Mouse (Mus musculus) kidney, embryonic 15.5 days (tissue): ENCODE data around the gene Map4k5. TPM values are rescaled to one million over a fixed set of nuclear protein-coding genes. Genes with fewer than 3 reads are reported as not detected.

Source experiments
- ATAC-seq: fragments of 200-750 bp; cut with Nextera tagmentation; replicated peaks from 2 replicates; pipeline ENCODE4 v1.8.0; 2017; ENCODE audit warnings: moderate TSS enrichment; ENCODE audit not compliant: low FRiP score
- H3K27ac ChIP-seq: fragments of 300-500 bp; sonication (generic); 2 replicates; pipeline ENCODE4 v1.5.1; 2015; ENCODE audit warnings: mild to moderate bottlenecking, inconsistent platforms
- H3K27me3 ChIP-seq: fragments of 300-500 bp; sonication (generic); 2 replicates; pipeline ENCODE4 v1.6.1; 2015; ENCODE audit warnings: inconsistent platforms
- H3K36me3 ChIP-seq: fragments of 300-500 bp; sonication (generic); 2 replicates; pipeline ENCODE4 v1.6.1; 2015; ENCODE audit warnings: inconsistent platforms
- H3K4me1 ChIP-seq: fragments of 300-500 bp; sonication (generic); 2 replicates; pipeline ENCODE4 v1.6.1; 2015; ENCODE audit warnings: inconsistent platforms
- H3K4me2 ChIP-seq: fragments of 300-500 bp; sonication (generic); 2 replicates; pipeline ENCODE4 v1.6.1; 2015; ENCODE audit warnings: moderate library complexity, mild to moderate bottlenecking, inconsistent platforms
- H3K4me3 ChIP-seq: fragments of 300-500 bp; sonication (generic); replicated peaks from 2 replicates; pipeline ENCODE4 v1.5.1; 2015; ENCODE audit warnings: mild to moderate bottlenecking, inconsistent platforms
- H3K9ac ChIP-seq: fragments of 300-500 bp; sonication (generic); 2 replicates; pipeline ENCODE4 v1.6.1; 2015; ENCODE audit warnings: mild to moderate bottlenecking, inconsistent platforms
- H3K9me3 ChIP-seq: fragments of 300-500 bp; sonication (generic); replicated peaks from 2 replicates; pipeline ENCODE4 v1.6.1; 2016; ENCODE audit warnings: inconsistent platforms
- WGBS: fragments of 180-500 bp; shearing (Covaris S2); methylation state at CpG from one replicate; pipeline ENCODE4 v1.1.7; 2015; ENCODE audit warnings: mixed read lengths; 5-methylcytosine and 5-hydroxymethylcytosine counted together
- polyA plus RNA-seq: library from polyadenylated mRNA; unstranded; fragments of >200 nt; fragmentation: Nextera tagmentation; extraction: Ambion mirVana; gene quantifications from 2 replicates; pipeline ENCODE4 v1.2.1, GENCODE M21; 2015

Map4k5 gene
- polyA plus RNA-seq, result 34.3 and 36.9 TPM in 2 replicates

- Histone ChIP-seq H3K9me3 (no peaks in the 10 kb centered on the region), H3K9ac (peak within 1 kb of the TSS; percentile 93), H3K27ac (peak within 1 kb of the TSS; percentile 93), H3K27me3 (no peaks in the 10 kb centered on the region), H3K4me2 (peak within 1 kb of the TSS; percentile 76), H3K4me3 (peak within 1 kb of the TSS; percentile 96), H3K4me1 (peaks cover 46% of the 10 kb centered on the region), H3K36me3 (no peaks in the 10 kb centered on the region)
- peak; percentile 97 for ATAC-seq
- under 1% methylated on average over 107 of the region's 118 CpGs for WGBS
Observed at GRCm38 (mm10) chr12:69892371-69893251, at the start of gene Map4k5, which contains the start of gene Atl1. Map4k5 (minus strand) TSS chr12:69893200. Atl1 (plus strand) TSS chr12:69892614.

DNA sequence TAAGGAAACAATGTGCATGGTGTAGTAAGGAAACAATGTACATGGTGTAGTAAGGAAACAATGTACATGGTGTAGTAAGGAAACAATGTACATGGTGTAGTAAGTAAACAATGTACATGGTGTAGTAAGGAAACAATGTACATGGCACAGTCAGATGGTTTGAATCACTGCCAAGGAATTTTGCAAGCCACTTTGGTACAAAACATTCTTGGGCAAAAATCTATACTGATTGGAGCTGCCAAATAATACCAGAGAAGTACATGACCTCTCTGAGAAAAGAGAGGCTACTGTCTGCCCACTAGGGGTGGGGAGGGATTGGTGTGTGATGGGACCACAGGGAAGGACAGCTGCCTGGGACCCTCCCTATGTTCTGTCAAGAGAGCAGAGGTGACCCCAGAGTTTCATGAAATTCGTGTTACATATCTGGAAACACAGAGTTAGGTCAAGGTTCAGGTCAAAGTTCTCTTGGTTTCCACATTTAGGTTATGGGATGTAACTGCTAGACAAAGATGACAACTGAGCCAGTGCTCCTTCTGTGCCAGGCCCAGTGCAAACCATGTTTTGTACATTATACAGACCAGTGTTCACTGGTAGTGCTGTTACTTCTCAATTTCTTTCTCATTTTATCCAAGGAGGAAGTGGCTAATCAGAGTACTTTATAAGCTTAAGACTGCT lies 48.8 kb upstream of the Map4k5 start:
- H3K27me3 ChIP-seq, result no peaks in the 10 kb centered on the region
- 48% methylated on average over 1 of the region's 1 CpGs for WGBS
- no peak for ATAC-seq

DNA sequence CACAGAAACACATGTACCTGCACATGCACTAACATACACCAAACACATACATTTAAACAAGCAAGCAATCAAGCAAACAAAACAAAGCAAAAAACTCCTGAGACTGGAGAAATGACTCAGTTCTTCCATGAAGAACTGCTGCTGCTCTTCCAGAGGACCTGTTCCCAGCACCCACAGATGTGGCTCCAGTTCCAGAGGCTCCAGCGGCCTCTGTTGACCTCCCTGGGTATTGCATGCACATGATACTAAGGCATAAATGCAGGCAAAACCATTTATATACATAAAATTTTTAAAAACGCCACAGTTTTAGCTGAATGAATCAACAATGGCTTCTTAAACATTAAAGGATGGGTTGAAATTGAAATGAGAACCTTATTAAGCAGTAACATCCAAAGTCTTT lies 46.3 kb upstream of the Map4k5 start:
- no peak overlapping the region for H3K4me3 ChIP-seq
- no peak overlapping the region for H3K9ac ChIP-seq
- H3K27me3 ChIP-seq, result no peaks in the 10 kb centered on the region
- no peaks in the 10 kb centered on the region for H3K9me3 ChIP-seq
- WGBS, result 52% methylated on average over 2 of the region's 2 CpGs
- H3K4me2 ChIP-seq, result no peak overlapping the region
- no peak for ATAC-seq
- H3K36me3 ChIP-seq, result no peaks in the 10 kb centered on the region
- H3K4me1 ChIP-seq, result no peaks in the 10 kb centered on the region
- no peak overlapping the region for H3K27ac ChIP-seq

More for the DNA sequence above, 48.8 kb upstream of the Map4k5 start:
- no peak overlapping the region for H3K27ac ChIP-seq
- no peaks in the 10 kb centered on the region for H3K9me3 ChIP-seq
- H3K9ac ChIP-seq, result no peak overlapping the region
- no peak overlapping the region for H3K4me3 ChIP-seq
- no peaks in the 10 kb centered on the region for H3K4me1 ChIP-seq
- no peaks in the 10 kb centered on the region for H3K36me3 ChIP-seq
- no peak overlapping the region for H3K4me2 ChIP-seq

GRCm38 (mm10) chr12:69937731-69938130 lies 44.7 kb upstream of the Map4k5 start:
- H3K9me3 ChIP-seq, result no peaks in the 10 kb centered on the region
- 90% methylated on average over 5 of the region's 5 CpGs for WGBS
- H3K27ac ChIP-seq, result no peak overlapping the region
- no peak overlapping the region for H3K4me3 ChIP-seq
- H3K4me2 ChIP-seq, result no peak overlapping the region
- H3K27me3 ChIP-seq, result no peaks in the 10 kb centered on the region
- H3K36me3 ChIP-seq, result no peaks in the 10 kb centered on the region
- H3K9ac ChIP-seq, result no peak overlapping the region
- no peak for ATAC-seq
- H3K4me1 ChIP-seq, result no peaks in the 10 kb centered on the region

- 61% methylated on average over 7 of the region's 7 CpGs for WGBS
- Histone ChIP-seq H3K9ac (no peak overlapping the region), H3K4me3 (no peak overlapping the region), H3K9me3 (no peaks in the 10 kb centered on the region), H3K36me3 (no peaks in the 10 kb centered on the region), H3K27me3 (no peaks in the 10 kb centered on the region), H3K4me2 (no peak overlapping the region), H3K4me1 (no peaks in the 10 kb centered on the region), H3K27ac (no peak overlapping the region)
- ATAC-seq, result no peak
Observed at GRCm38 (mm10) chr12:69926716-69927115, 33.7 kb upstream of the Map4k5 start.

- Histone ChIP-seq H3K4me1 (no peaks in the 10 kb centered on the region), H3K4me2 (no peak overlapping the region), H3K36me3 (no peaks in the 10 kb centered on the region), H3K4me3 (no peak overlapping the region), H3K9ac (no peak overlapping the region), H3K27me3 (no peaks in the 10 kb centered on the region), H3K9me3 (no peaks in the 10 kb centered on the region), H3K27ac (no peak overlapping the region)
- WGBS, result 16% methylated on average over 5 of the region's 5 CpGs
- ATAC-seq, result no peak
Observed at GRCm38 (mm10) chr12:69924012-69924411, 31.0 kb upstream of the Map4k5 start.

GRCm38 (mm10) chr12:69923603-69924002 lies 30.6 kb upstream of the Map4k5 start:
- H3K27ac ChIP-seq, result no peak overlapping the region
- ATAC-seq, result no peak
- H3K4me2 ChIP-seq, result no peak overlapping the region
- H3K4me1 ChIP-seq, result no peaks in the 10 kb centered on the region
- H3K4me3 ChIP-seq, result no peak overlapping the region
- no peaks in the 10 kb centered on the region for H3K9me3 ChIP-seq
- H3K27me3 ChIP-seq, result no peaks in the 10 kb centered on the region
- H3K36me3 ChIP-seq, result no peaks in the 10 kb centered on the region
- WGBS, result 61% methylated on average over 3 of the region's 3 CpGs
- no peak overlapping the region for H3K9ac ChIP-seq

DNA sequence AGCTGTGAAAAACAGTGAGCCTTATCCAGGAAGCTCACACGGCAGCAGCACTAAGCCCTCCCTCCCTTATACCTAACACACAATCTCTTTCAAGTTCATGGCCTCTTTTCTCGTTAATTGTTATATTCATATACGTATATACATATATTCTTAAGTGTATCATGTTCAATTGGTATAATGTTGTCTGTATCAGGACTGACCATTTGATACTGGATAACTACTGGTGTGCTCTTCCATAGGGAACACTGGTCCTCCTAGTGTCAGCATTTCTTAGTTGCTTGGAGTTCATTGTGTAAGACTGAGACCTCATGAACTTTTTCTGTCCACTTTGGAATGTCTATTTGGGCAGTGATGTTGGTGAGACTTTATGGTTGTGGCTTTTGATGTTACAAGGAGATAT lies 30.1 kb upstream of the Map4k5 start:
- WGBS, result 85% methylated on average over 3 of the region's 3 CpGs
- no peaks in the 10 kb centered on the region for H3K27me3 ChIP-seq

DNA sequence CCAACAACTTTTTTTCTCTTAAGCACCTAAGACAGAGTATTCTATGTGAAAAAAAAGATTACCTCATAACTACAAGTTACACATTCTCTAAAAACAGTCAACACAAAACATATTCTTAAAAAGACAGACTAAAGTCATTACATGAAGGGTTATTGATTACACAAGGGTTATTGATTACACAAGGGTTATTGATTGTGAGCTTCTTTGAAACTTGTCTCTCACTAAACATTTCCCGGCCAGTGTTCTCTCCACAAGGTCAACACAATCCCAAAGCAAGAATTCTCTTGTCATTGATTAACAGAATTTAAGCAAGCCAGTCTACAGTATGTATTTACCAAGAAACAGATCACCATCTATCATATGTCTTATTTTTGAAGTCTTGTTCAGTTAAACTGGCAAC lies 29.1 kb upstream of the Map4k5 start:
- WGBS, result 76% methylated on average over 1 of the region's 1 CpGs
- H3K27ac ChIP-seq, result no peak overlapping the region
- H3K4me1 ChIP-seq, result no peaks in the 10 kb centered on the region
- ATAC-seq, result no peak
- no peaks in the 10 kb centered on the region for H3K9me3 ChIP-seq
- H3K9ac ChIP-seq, result no peak overlapping the region
- H3K4me2 ChIP-seq, result no peak overlapping the region
- no peaks in the 10 kb centered on the region for H3K27me3 ChIP-seq
- H3K4me3 ChIP-seq, result no peak overlapping the region
- no peaks in the 10 kb centered on the region for H3K36me3 ChIP-seq

More for the DNA sequence above, 30.1 kb upstream of the Map4k5 start:
- Histone ChIP-seq H3K4me2 (no peak overlapping the region), H3K4me3 (no peak overlapping the region), H3K4me1 (no peaks in the 10 kb centered on the region), H3K36me3 (no peaks in the 10 kb centered on the region), H3K9ac (no peak overlapping the region), H3K9me3 (no peaks in the 10 kb centered on the region), H3K27ac (no peak overlapping the region)
- ATAC-seq, result no peak

- WGBS, result 83% methylated on average over 2 of the region's 2 CpGs
- Histone ChIP-seq H3K4me3 (no peak overlapping the region), H3K27me3 (no peaks in the 10 kb centered on the region), H3K4me1 (no peaks in the 10 kb centered on the region), H3K9me3 (no peaks in the 10 kb centered on the region), H3K4me2 (no peak overlapping the region), H3K27ac (no peak overlapping the region), H3K9ac (no peak overlapping the region), H3K36me3 (no peaks in the 10 kb centered on the region)
- ATAC-seq, result no peak
Observed at GRCm38 (mm10) chr12:69917870-69918269, 24.9 kb upstream of the Map4k5 start.

- H3K4me2 ChIP-seq, result no peak overlapping the region
- no peaks in the 10 kb centered on the region for H3K27me3 ChIP-seq
- no peaks in the 10 kb centered on the region for H3K36me3 ChIP-seq
- H3K4me3 ChIP-seq, result no peak overlapping the region
- ATAC-seq, result no peak
- WGBS, result 86% methylated on average over 7 of the region's 7 CpGs
- H3K4me1 ChIP-seq, result peaks cover 9% of the 10 kb centered on the region
- no peak overlapping the region for H3K27ac ChIP-seq
- H3K9me3 ChIP-seq, result no peaks in the 10 kb centered on the region
- no peak overlapping the region for H3K9ac ChIP-seq
Observed at GRCm38 (mm10) chr12:69912737-69913136, 19.7 kb upstream of the Map4k5 start.

- Histone ChIP-seq H3K27ac (no peak overlapping the region), H3K9ac (no peak overlapping the region), H3K4me2 (no peak overlapping the region), H3K36me3 (no peaks in the 10 kb centered on the region), H3K27me3 (no peaks in the 10 kb centered on the region), H3K4me1 (peaks cover 13% of the 10 kb centered on the region), H3K4me3 (no peak overlapping the region), H3K9me3 (no peaks in the 10 kb centered on the region)
- ATAC-seq, result no peak
- WGBS, result 88% methylated on average over 7 of the region's 7 CpGs
Observed at GRCm38 (mm10) chr12:69911906-69912305, 18.9 kb upstream of the Map4k5 start.
